Mouse (Mus musculus): ENCODE measurements around the gene Ppt1. TPM values are rescaled to one million over a fixed set of nuclear protein-coding genes. Genes with fewer than 3 reads are reported as not detected.

Gene Ppt1
- total RNA-seq, 2 experiments from 2014 or later: 81.6 to 82.9 TPM

Other genes with a start within 250 kb of the Ppt1 start
- gene 9530002B09Rik, start 147.0 kb upstream of the Ppt1 start, total RNA-seq (2021): not detected
- gene Cap1, start 49.8 kb downstream of the Ppt1 start, total RNA-seq (2021): 100 to 1,000 TPM; 305 to 314 TPM
- 10 to 100 TPM; 34.0 to 52.7 TPM for gene Mfsd2a, start 124.9 kb downstream of the Ppt1 start, total RNA-seq (2021)
- 10 to 100 TPM; 32.9 to 35.0 TPM for gene Mycl, start 159.4 kb downstream of the Ppt1 start, total RNA-seq (2021)
- 10 to 100 TPM; 23.5 to 26.0 TPM for gene Trit1, start 180.4 kb downstream of the Ppt1 start, total RNA-seq (2021)

Data from layer of hippocampus, postnatal 36 days (tissue).